Mouse (Mus musculus): ENCODE data around the gene Krt87.

DNA sequence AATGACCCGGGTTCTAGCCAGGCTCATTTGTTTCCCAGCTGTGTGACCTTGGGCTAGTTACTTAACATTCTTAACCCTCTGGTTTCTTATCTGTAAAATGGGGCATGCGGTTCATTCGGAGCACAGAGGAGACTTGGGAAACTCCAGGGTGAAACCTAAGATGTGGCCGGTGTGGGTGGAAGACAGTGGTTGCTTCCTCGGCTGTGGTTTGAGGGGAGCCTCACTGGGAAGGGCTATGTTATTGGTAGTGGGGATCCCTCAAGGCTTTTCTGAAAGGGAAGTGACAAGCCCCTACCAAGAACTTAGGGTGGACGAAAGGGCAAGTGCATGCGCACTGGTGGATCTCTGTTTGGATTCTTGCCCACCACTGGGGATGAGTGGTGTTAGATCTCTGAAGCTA is 54.0 kb downstream of the Krt87 start:
- TF ChIP-seq CTCF (IDR thresholded peaks at IDR 0.05; ENCODE audit: low read depth) (no peak), EP300 (IDR thresholded peaks at IDR 0.05; ENCODE audit: low read depth) (no peak)
